Mouse (Mus musculus): ENCODE measurements at regions not wholly inside any gene's neighbourhood (a gene's known extent, or its start where the extent isn't known, plus 50 kb on each side); places are given as distances from the start of the nearest gene placed in this dataset.

DNA sequence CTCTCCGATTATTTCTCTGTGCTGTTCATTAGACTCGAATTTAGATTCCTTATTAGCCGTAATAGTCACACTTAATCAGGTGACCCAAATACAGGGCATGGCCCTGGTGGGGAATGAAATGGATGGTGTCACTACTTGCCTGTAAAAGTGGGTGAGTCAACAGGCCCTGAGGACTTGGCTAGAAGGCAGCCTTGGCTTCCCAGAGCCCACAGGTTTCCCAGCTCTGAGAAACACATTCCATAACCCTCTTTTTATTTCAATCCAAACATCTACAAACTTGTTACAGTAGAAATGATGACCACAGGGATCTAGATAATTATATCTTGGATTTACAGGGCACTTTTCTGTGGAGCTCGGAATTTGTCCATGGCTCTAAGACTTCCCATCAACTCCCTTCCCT lies 105.2 kb upstream of the Slc7a11 start:
- TF ChIP-seq CTCF (IDR thresholded peaks at IDR 0.05; ENCODE audit: extremely low read depth, insufficient read depth, low read length) (no peak), POLR2A (IDR thresholded peaks at IDR 0.05; ENCODE audit: extremely low read depth, insufficient read depth, low read length) (no peak)

All from cortical plate, adult 2 months (tissue).